Mouse (Mus musculus) frontal cortex, postnatal 10 days (tissue): ENCODE measurements around the gene Riox2.
"Not testable (repeated sequence)": the region's sequence is repeated elsewhere in the genome, so short reads cannot be mapped to it uniquely, and the experiment has no call there.

ENCODE experiments used
- DNase-seq, 2 experiments: peaks; one replicate each; pipeline ENCODE4 v3.0.0; 2022; ENCODE audit warnings: low spot score in 2 of 2, mixed read lengths in 1 of 2

Riox2 gene

DNA sequence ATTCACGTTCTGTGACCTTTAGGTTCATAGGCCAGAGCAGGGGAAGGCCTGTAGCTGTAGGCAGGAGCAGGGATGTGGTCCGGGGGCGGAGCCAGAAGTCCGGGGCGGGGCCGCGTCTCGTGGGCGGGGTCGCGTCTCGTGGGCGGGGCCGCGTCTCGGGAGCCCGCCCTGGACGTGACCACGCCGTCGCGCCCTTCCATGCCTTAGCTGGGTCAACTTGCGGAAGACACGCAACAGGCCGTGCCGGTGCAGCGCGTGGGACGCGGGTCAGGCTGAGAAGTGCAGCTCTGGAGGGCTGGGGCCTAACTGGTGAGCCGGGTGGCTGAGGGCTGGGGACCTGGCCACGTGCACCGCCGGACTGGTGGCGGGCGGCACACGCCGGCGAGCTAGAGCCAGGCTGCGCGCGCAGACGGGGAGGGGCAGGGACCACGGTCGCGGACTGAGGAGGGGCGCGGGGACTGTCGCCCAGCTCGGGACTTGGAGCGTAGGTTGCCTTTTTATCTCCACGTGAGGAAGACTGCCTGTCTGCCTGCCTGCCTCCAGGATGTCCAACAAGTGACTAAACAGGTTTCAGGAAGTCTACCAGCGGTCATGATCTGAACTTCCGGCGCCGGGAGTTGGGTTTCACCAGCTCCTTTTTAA, at the start of gene Riox2:
Riox2 (plus strand) TSS at position 139 of the 642 bp plus-strand sequence.
- DNase-seq: peak; percentile 51 to 77

DNA sequence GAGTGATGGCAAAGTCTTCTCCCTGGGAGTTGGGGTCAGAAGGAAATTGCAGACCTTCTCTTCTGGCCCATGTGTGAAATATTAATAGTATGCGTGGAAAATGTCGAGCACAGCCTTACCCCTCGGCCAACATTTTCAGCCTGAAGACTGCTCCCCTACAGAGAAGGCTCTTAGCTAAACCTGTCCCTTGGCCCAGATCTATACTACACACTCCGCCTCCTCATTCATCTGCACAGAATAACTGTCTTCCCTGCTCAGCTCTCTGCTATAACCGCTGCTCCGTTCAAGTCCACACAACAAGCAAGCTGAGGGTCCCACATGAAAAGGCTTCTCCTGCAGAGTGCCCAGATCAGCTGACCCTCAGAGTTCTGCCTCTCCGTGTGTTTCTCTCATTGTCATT, 43.6 kb upstream of the Riox2 start:
- no peak for DNase-seq

DNA sequence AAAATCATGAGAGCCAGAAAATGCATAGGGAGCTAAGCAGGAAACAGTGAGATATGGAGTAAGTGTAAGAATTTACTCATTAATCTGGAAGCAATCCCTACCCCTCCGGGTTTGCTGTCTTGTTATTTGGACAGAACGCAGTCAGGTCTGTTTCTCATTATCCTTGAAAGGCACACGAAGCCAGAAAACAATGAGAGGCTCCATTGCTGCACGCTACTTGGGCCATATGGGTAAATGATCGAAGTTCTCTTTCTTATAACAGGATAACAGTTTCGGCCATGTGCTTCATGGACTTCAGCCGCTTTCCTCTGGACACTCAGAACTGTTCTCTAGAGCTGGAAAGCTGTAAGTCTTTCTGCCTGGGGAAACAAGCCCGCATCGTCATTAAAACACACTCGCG, 38.4 kb upstream of the Riox2 start:
- DNase-seq: no peak

DNA sequence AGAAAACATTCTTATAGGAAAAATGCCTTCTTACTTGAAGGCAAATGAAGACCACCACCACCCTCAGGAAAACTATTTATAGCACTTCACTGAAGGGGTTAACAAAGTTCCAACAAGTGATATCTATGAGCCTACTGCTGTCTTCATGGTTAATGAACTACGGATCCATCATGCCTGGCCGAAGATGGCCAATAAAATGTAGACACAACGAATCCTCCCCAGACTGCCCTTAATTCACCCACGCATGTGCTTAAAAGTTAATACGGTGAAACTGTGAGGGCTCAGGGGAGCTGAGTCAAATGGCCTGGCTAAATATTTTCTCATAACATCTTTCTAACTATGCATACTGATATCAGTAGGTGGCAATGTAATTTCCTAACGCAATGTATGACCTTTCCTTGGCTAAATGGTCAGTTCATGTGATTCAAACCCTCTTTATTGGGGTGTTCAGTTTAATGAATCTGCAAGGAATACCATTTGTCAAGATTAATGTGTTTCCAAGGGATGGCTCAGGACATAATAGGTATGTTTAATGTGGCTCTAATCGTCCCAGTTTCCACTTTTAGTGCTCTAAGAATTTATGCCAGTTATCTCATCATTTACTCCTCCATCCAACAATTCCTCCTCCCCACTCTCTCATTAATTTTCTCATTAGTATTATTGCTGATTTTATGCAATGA, 26.6 kb upstream of the Riox2 start:
- DNase-seq: no peak

DNA sequence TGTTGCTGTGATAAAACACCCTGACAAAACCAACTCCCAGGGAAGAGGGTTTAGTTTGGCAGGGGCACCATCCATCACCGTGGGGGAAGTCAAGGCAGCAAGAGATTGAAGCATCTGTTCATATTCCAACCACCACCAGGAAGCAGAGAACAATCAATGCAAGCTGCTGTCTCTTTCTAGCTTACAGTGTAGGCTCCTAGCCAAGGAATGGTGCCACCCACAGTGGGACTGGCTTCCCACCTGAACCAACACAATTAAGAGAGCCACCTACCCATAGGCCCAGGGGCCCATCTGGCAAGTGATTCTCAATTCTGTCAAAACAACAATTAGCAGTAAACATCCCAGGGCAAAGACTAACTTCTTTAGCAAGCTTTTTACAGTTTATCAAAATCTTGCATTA, 23.4 kb upstream of the Riox2 start:
- DNase-seq: no peak

DNA sequence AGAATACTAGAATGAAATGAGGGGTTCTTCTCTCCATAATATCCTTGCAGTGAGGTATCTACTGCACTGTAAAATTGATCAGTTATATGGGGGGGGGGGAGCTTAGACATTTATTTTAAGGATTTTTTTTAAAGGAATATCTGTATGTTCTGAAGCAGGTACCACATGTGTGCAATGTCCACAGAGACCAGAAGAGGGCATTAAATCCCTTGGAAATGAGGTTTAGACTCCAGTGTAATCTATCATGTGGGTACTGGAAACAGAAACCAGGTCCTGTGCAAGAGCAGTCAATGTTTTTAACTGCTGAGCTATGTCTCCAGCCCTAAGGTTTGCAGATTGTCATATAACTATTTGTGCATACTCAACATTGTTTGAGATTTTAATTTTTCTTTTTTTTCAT, 22.5 kb upstream of the Riox2 start:
- no peak for DNase-seq

DNA sequence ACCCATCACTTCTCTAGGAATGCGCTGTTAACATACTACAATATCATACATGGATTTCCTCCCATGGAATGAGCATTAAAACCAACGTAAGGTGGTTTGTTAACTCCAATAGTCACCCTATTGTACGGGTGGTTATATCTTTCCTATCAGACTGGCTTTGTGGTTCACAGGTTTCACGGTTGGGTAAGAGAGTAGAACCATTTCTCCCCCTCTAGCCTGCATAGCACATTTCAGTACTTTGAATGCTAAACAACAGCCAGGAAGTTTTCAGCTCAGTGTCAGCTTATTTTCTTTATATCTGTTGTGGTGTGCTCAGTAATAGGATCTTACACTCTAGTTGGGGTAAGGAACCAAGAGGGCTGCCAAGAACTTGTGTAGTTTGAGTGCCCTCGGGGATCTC, 19.8 kb upstream of the Riox2 start:
- no peak for DNase-seq

DNA sequence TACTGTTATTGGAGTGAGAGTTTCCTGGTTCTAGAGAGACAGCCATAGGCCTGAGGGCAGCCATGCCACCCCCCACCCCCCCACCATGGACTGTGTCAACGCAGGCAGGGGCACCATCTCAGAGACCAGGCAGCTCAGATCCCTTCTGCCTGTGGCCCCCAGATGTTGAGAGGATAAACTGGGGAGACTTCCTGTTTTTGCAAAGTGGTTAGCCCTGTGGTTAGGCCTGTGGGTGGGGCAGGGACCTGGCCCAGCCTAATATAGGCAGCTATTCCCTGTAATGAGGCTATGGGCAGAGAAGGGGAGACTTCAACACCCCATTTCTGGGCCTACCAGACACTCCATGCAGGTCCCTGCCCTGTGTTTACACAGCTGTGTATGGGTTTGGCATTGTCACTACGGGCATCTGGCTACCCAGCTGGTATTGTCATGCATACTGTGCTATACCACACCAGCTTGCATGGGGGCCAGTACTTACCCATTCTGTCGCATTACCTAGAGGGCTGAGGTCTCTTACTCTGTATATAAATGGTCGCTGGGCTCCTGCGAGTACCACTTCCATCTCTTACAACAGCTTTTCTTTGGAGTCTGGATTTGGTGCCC, 12.2 kb upstream of the Riox2 start:
- DNase-seq: not testable (repeated sequence)

DNA sequence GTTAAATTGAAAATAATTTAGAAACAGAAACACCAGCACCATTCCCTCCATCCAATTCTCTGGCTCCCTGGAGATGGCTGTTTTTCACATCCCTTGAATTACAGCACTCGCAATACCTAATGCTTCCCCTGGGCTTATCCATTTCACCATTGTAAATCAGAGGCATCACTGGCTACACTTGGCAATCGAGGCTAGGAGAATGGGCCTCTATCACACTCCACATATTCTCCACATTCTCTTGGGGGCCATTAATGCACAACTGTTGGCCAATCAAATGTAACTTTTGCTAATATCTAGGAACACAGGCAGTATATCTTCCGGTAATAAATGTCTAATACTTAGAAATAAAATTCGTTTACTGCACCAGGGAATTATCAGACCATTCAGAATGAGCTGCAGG, 8.0 kb upstream of the Riox2 start:
- no peak for DNase-seq

DNA sequence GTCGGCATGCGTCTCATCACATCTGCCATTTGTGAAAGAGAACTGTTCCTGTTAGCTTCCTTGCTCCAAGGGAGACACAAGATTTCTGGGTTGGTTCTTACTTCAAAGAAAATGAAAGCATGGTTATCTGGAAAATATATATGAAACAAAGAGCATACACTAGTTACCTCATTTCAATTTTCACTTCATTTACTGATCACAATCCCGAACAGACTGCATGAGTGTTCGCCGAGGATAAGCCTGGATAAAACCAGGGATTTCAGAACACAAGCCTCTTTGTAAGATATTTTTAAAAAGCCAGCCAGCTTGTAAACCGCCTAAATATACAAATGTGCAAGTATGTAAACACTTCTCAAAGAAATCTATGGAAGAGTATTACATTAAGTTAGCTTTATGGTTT, 7.6 kb upstream of the Riox2 start:
- DNase-seq: no peak

DNA sequence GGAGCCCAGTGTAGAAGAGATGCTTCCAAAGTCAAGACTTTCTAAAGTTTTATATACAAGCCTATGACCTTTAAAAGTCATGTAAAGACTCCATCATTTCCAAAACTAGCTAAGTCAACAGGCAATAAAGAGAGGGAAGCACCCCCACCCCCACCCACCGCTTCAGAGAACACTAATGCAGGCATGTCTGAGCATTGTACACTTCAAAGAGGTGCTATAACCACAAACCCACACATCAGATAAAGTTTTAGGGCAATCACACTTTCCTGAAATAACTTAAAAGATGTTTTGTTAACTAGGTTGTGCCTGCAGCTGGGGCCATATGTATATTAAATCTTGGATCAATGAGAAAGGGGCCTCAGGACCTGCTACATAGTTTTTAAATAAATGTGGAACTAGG, 1.7 kb upstream of the Riox2 start:
- no peak for DNase-seq

DNA sequence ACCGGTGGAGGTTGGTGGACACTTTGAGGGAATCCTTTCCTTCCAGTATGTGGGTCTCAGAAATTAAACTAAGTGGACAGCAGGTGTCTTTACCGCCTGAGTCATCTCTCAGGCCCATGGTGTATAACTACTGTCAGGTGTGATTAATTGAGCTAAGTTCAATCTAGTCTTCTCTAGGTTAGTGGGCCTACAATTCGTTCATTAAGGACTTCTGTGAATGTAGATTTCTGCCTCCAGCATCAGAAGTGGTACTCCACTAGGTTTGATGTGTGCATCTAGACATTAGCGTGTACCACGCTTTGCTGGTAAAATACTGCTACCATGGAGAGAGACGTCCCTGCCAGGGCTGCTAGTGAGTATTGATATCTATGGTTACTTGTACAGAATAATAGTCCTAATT, 971 bp downstream of the Riox2 start:
- no peak for DNase-seq

DNA sequence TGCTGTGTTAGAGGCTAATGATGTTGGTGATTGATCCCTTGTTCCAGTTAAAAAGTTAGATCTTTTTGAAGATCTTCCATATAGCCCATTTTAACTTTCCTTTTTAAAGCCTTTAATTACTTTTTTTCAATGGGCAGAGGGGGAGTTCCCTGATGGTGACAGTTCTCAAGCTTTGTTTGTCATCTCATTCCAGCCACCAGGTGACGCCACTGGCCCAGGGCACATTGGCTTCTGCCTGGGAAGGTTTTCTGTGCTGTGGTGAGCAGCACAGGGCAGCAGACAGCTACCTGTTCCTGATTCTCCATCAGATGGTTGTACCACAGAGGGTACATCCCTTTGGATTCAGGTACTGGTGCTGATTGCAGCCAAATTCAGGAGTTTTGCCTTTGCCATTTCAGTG, 3.2 kb downstream of the Riox2 start:
- DNase-seq: peak in 1 of 2 experiments; percentile 38

DNA sequence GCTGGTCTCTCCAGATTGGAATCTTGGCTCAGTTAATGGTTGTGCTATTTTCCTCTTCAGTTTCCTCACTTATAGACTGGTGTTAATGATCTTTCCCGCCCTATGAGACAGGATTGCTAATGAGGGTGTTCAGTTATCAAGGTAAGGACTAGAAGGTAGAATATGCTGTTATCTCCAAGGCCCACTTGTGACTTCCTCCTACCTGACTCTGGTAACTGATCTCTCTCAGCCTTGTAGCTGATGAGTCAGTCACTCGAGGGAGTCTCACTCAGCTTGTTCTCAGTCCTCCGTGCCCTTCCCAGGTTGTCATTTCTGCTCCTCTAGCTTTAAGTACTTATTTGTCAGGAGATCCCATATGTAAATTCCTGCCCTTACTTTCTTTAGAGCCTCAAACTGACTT, 6.4 kb downstream of the Riox2 start:
- no peak for DNase-seq

DNA sequence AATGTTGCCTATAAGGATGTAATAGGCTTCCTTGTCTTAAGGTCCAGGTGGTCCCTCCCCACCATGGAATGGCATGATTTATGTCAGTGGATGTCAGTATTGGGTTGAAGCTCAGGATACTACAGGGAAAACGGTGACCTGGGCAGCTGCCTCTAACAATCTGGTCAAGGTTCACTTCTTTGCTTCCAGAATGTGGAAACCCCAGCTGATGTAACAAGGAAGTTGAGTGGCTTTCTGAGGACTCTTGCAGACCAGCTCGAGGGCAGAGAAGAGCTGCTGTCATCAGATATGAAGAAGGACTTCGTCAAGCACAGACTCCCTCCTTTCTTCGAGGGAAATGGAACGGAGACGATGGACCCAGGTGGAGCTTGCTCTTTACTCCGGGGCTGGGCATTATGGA, 15.7 kb downstream of the Riox2 start:
- DNase-seq: no peak

DNA sequence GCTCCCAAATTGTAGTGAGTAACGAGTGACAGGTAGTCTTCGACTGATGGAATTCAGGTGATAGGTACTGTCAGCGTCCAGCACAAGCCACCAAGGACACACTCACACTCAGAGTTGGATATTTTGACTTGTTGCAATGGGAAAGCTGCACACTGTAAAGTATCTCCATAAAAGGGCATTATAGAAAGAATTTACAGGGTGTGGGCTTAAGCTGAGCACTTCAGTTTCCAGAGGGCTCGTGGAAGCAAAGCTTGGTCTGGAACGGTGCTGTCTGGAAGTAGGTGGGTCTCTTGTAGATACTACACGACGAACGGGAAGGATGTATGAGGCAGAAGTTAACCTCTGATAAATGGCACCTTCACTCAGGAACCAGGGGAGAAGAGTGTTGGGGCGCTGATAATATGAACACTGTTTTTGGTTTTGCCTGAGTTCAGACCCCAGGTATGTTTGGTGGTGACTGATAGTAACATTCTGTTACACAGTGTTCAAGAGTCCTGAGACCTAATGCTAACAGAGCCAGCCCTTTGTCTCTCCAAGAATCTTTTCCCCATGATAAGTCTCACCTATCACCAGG, 16.5 kb downstream of the Riox2 start:
- DNase-seq: no peak

DNA sequence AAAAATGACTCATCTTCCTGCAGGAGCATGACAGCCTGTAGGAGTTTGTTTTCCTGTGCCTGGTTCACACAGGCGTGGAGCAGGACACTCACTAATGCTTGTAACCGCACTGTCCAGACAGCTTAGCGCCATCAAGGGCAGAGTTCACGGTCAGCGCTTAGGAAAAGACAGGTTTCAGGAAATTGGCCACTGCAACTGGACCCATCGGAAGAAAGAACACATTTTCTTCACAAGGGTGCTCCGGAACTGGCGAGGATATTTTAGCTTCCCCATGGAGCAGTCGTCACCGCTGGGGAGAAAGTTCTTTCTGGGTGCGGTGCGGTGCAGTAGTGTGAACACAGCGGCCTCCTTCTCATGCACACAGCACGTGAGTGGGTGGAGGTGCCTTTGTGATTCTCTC, 21.6 kb downstream of the Riox2 start:
- DNase-seq: no peak

DNA sequence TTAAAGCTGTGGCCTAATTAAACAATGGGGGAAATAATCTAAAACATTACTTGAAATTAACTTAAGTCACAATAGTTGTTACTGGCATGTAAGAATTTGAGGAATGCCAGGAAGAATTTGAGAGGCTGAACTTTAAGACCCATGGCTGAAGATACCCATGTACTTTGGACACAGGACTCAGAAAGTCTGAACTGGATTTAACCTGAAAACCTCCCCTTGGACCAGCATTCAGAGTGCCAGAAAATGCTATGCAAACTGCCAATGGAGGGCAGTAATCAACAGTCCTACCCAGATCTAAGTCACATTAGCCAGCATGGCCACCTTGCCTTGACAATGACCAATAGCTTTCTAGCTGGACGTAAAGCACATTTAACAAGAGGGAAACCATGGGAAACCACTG, 26.4 kb downstream of the Riox2 start:
- no peak for DNase-seq

DNA sequence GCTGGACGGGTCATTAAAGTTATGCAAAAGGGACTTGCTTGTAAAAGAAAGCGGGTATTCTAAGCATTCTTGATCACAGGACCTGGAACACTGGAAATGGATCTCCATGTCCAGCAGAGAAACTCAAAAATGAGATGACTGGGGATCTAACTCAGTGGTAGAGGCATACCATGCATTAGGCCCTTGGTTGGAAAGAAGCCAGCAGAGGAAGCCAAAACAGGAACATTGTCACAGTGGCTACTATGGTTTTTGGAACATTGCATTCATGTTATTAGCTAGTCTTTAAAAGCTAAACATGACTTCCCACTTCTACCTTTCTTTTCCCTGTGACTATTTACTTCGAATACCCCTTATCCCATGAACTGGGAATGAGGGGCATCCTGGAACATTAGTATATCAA, 27.6 kb downstream of the Riox2 start:
- no peak for DNase-seq

DNA sequence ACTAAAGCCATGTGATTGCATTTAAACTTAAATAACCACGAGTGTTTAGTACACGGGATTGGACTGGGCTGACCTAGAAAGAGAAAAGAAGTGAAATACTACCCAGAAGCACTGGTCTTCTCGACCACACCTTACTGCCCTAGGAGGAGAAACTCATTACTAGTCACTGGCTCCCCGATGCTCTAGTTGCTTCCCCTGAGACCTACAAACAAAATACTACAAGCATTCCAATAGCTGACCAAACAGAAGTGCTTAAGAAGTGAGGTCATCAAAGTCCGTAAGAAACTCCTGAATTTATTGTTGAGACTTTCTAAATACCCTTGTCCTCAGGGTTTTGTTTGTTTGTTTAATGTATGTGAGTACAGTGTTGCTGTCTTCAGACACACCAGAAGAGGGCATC, 38.3 kb downstream of the Riox2 start:
- DNase-seq: no peak

DNA sequence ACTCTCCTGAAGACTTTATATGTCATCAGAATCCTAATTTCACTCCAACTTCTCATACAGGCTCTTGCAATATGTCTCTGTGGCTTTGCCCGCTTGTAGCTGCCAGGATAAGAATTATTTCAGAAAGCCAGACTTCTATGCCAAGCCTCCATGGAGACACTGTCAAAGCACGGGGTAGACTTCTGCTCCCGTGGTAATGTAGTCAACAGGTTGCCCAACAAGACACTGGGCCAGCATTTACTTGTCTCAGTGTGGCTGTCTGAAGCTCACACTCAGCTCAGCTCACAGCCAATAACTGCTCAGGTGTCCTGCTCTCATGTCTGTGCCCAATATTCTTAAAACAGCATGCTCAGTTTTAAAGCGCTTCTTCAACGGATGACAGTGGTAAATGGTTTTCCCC, 43.6 kb downstream of the Riox2 start:
- DNase-seq: peak in 1 of 2 experiments; percentile 16

DNA sequence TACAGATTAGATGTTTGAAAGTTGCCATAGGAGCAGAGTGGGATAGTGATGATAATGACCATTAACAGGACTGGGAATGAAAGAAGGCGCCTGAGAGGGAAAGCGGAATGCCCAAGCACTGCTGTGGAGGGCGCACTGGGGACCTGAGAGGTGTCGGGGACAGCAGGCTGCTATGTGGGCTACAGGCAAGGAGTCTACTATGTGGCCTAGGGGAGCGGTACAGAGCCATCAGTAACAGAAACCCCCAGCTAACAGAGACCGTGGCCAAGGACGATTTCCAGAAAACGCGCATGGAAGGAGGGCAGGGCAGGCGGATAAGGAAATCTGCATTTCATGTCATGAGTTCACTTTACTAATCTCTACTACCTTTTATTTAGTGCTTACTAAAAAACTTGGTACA, 45.4 kb downstream of the Riox2 start:
- no peak for DNase-seq
